Mouse (Mus musculus) brown adipose tissue, adult 24 weeks (tissue): ENCODE data around the gene Lgi1. TPM values are rescaled to one million over a fixed set of nuclear protein-coding genes. Genes with fewer than 3 reads are reported as not detected.

Experiments used
- H3K27ac ChIP-seq: fragments of 200-500 bp; replicated peaks from 2 replicates; pipeline ENCODE4 v1.5.1; 2012; ENCODE audit warnings: low read depth, mild to moderate bottlenecking, low read length
- H3K4me1 ChIP-seq: fragments of 200-500 bp; 2 replicates; pipeline ENCODE4 v1.6.1; 2012; ENCODE audit warnings: low read length, mixed read lengths; ENCODE audit not compliant: control insufficient read depth, insufficient read depth, insufficient read length
- H3K4me3 ChIP-seq: fragments of 200-500 bp; 2 replicates; pipeline ENCODE4 v1.5.1; 2012; ENCODE audit warnings: low read depth, mild to moderate bottlenecking, low read length, moderate library complexity; ENCODE audit not compliant: insufficient read depth
- polyA plus RNA-seq: library from polyadenylated mRNA; stranded (reverse); fragments of >200 nt; gene quantifications from 2 replicates; pipeline ENCODE4 v1.2.4, GENCODE M21; 2012; ENCODE audit not compliant: missing spikeins, insufficient read depth, insufficient read length

The Lgi1 gene
- polyA plus RNA-seq, 1 experiment: 4.0 TPM

- H3K27ac ChIP-seq: peak overlapping the region; percentile 78
- H3K4me3 ChIP-seq: no peak overlapping the region
- no peaks in the 10 kb centered on the region for H3K4me1 ChIP-seq
These were observed 15.9 kb downstream of the Lgi1 start for GRCm38 (mm10) chr19:38280242-38280641.

- Histone ChIP-seq H3K4me3 (no peak overlapping the region), H3K4me1 (no peaks in the 10 kb centered on the region), H3K27ac (no peak overlapping the region)
These were observed 18.1 kb downstream of the Lgi1 start for GRCm38 (mm10) chr19:38282407-38282806.

GRCm38 (mm10) chr19:38288556-38288955 is 24.2 kb downstream of the Lgi1 start:
- H3K27ac ChIP-seq: no peak overlapping the region
- no peaks in the 10 kb centered on the region for H3K4me1 ChIP-seq
- H3K4me3 ChIP-seq: no peak overlapping the region

- no peak overlapping the region for H3K27ac ChIP-seq
- no peaks in the 10 kb centered on the region for H3K4me1 ChIP-seq
- no peak overlapping the region for H3K4me3 ChIP-seq
These were observed 27.1 kb downstream of the Lgi1 start for GRCm38 (mm10) chr19:38291432-38291831.

GRCm38 (mm10) chr19:38298018-38298626 is 33.8 kb downstream of the Lgi1 start:
- no peaks in the 10 kb centered on the region for H3K4me1 ChIP-seq
- no peak overlapping the region for H3K4me3 ChIP-seq
- H3K27ac ChIP-seq: no peak overlapping the region; the same call in 1 of the 2 replicates

GRCm38 (mm10) chr19:38308116-38308515 is 43.8 kb downstream of the Lgi1 start:
- Histone ChIP-seq H3K27ac (no peak overlapping the region), H3K4me3 (no peak overlapping the region), H3K4me1 (no peaks in the 10 kb centered on the region)

GRCm38 (mm10) chr19:38315099-38315498 is 50.8 kb downstream of the Lgi1 start:
- Histone ChIP-seq H3K4me3 (no peak overlapping the region), H3K4me1 (no peaks in the 10 kb centered on the region), H3K27ac (no peak overlapping the region)

GRCm38 (mm10) chr19:38316602-38317313 is 52.4 kb downstream of the Lgi1 start:
- Histone ChIP-seq H3K4me3 (no peak overlapping the region), H3K4me1 (no peaks in the 10 kb centered on the region), H3K27ac (no peak overlapping the region)

GRCm38 (mm10) chr19:38318308-38318707 is 54.0 kb downstream of the Lgi1 start:
- Histone ChIP-seq H3K27ac (no peak overlapping the region), H3K4me3 (no peak overlapping the region), H3K4me1 (no peaks in the 10 kb centered on the region)

GRCm38 (mm10) chr19:38319168-38319567 is 54.8 kb downstream of the Lgi1 start:
- Histone ChIP-seq H3K4me1 (no peaks in the 10 kb centered on the region), H3K27ac (no peak overlapping the region), H3K4me3 (no peak overlapping the region)

GRCm38 (mm10) chr19:38320651-38321188 is 56.4 kb downstream of the Lgi1 start:
- no peaks in the 10 kb centered on the region for H3K4me1 ChIP-seq
- no peak overlapping the region for H3K4me3 ChIP-seq
- H3K27ac ChIP-seq: no peak overlapping the region

- Histone ChIP-seq H3K4me1 (no peaks in the 10 kb centered on the region), H3K4me3 (no peak overlapping the region), H3K27ac (no peak overlapping the region)
These were observed 59.4 kb downstream of the Lgi1 start for GRCm38 (mm10) chr19:38323726-38324125.

- Histone ChIP-seq H3K4me3 (no peak overlapping the region), H3K4me1 (no peaks in the 10 kb centered on the region), H3K27ac (no peak overlapping the region)
These were observed 60.1 kb downstream of the Lgi1 start for GRCm38 (mm10) chr19:38324147-38325028.

- no peak overlapping the region for H3K4me3 ChIP-seq
- no peaks in the 10 kb centered on the region for H3K4me1 ChIP-seq
- no peak overlapping the region for H3K27ac ChIP-seq
These were observed 60.7 kb downstream of the Lgi1 start for GRCm38 (mm10) chr19:38325029-38325398.

- no peak overlapping the region for H3K4me3 ChIP-seq
- H3K27ac ChIP-seq: no peak overlapping the region
- no peaks in the 10 kb centered on the region for H3K4me1 ChIP-seq
These were observed 61.5 kb downstream of the Lgi1 start for GRCm38 (mm10) chr19:38325854-38326253.
